Mouse (Mus musculus) olfactory bulb, adult 2 months (tissue): ENCODE measurements around the gene Tnfrsf1b.

Source experiments
- CTCF ChIP-seq: fragments of 200-500 bp; IDR thresholded peaks from 2 replicates; pipeline ENCODE4 v1.5.1; 2012; ENCODE audit warnings: low read depth, mild to moderate bottlenecking, low read length, moderate library complexity; ENCODE audit not compliant: insufficient read depth
- POLR2A ChIP-seq: fragments of 200-500 bp; IDR thresholded peaks from 2 replicates; pipeline ENCODE4 v1.6.1; 2012; ENCODE audit warnings: mild to moderate bottlenecking, low read depth, low read length, moderate library complexity; ENCODE audit not compliant: insufficient read depth

DNA sequence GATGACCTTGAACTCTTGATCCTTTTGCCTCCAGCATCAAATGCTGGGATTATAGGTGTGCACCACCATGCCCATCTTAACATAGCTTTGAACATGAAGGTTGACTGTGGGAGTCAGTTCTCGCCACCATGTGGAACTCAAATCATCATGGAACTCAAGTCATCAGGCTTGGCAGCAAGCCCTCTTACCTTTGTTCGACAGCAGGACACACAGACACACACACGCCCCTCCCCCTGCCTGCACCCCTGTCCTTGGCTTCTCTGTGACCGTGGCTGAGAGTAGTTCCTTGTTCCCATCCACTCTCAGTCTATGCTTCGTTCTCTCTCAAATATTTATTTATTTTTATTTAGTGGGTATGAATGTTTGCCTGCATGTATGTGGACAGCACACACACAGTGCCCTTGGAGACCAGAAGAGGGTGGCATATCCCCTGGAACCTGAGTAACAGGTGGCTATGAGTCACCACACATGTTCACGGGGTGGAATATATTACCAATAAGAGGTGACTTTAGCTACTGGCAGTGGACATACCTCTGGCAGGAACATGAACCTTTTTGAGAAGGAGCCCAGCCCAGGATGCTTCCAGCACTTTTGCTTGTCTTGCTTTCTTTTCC, 37.5 kb downstream of the Tnfrsf1b start:
- no peak for TF ChIP-seq CTCF
- TF ChIP-seq POLR2A, result no peak
